Mouse (Mus musculus) adrenal gland, adult (tissue): ENCODE data around the gene Ubxn2a.

Experiments used
- DNase-seq, 2 experiments: peaks; one replicate each; pipeline ENCODE4 v3.0.0; 2022 to 2023; ENCODE audit warnings: low spot score in 1 of 2; ENCODE audit not compliant: inconsistent age in 2 of 2

Gene Ubxn2a

DNA sequence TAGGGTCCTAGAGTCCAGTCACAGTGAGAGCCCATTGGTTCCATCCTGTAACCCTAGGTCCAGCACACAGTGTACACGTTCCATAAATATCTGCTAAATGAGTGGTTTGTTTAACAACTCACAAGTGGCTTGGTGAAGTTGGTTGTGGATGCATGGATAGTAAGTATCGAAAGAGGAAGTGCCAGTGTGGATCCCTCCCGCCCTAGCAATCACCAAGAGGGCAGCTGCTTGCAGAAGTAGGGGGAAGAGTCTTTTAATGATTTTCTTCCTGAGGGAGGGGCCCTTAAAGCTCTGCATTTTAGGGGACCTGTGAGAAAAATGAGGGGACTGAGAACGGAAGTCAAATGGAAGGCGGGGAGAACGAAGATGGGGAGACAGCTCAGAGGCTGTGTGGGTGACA is 67.5 kb downstream of the Ubxn2a start:
- DNase-seq: peak in 1 of 2 experiments; percentile 26

- DNase-seq: peak; percentile 46 to 68
These were observed 70.5 kb downstream of the Ubxn2a start for GRCm38 (mm10) chr12:4836959-4837358.
